Mouse (Mus musculus) urinary bladder, postnatal 14 days (tissue): ENCODE measurements at regions not wholly inside any gene's neighbourhood (a gene's known extent, or its start where the extent isn't known, plus 50 kb on each side); places are given as distances from the start of the nearest gene placed in this dataset.

Source experiments
- DNase-seq: peaks from one replicate; pipeline ENCODE4 v3.0.0; 2021; ENCODE audit warnings: low spot score

- DNase-seq, result no peak
Observed at GRCm38 (mm10) chr16:97686561-97686960, 75.6 kb upstream of the Tmprss2 start.

- peak; percentile 80 for DNase-seq
Observed at GRCm38 (mm10) chr16:97685603-97686285, 74.7 kb upstream of the Tmprss2 start.

GRCm38 (mm10) chr16:97681191-97681590 lies 70.2 kb upstream of the Tmprss2 start:
- DNase-seq, result peak; percentile 45

- no peak for DNase-seq
Observed at GRCm38 (mm10) chr16:97679820-97680219, 68.8 kb upstream of the Tmprss2 start.

- no peak for DNase-seq
Observed at GRCm38 (mm10) chr16:97679252-97679651, 68.3 kb upstream of the Tmprss2 start.

- DNase-seq, result no peak
Observed at GRCm38 (mm10) chr16:97677621-97678020, 66.6 kb upstream of the Tmprss2 start.

GRCm38 (mm10) chr16:97673576-97673975 lies 62.6 kb upstream of the Tmprss2 start:
- no peak for DNase-seq

GRCm38 (mm10) chr16:97670131-97671038 lies 59.4 kb upstream of the Tmprss2 start:
- DNase-seq, result peak; percentile 55

- DNase-seq, result peak; percentile 37
Observed at GRCm38 (mm10) chr16:97667536-97667935, 56.5 kb upstream of the Tmprss2 start.

- DNase-seq, result peak; percentile 76
Observed at GRCm38 (mm10) chr16:97665518-97665917, 54.5 kb upstream of the Tmprss2 start.
